Mouse (Mus musculus): ENCODE measurements around the gene Atp1b1. TPM values are rescaled to one million over a fixed set of nuclear protein-coding genes. Genes with fewer than 3 reads are reported as not detected.

Atp1b1 gene
- polyA plus RNA-seq, 1 experiment from 2014 or later = 101 TPM

- no peaks in the 10 kb centered on the region for H3K36me3 ChIP-seq (ENCODE audit: control insufficient read depth, insufficient read depth, low read length)
- WGBS = 77% methylated on average over 5 of the region's 5 CpGs
- H3K9me3 ChIP-seq (ENCODE audit: control insufficient read depth, low read length) = no peaks in the 10 kb centered on the region
- H3K4me2 ChIP-seq (ENCODE audit: low read length) = no peak overlapping the region
- no peak overlapping the region for H3K27ac ChIP-seq (ENCODE audit: low read depth)
- no peaks in the 10 kb centered on the region for H3K27me3 ChIP-seq (replicated peaks; ENCODE audit: control insufficient read depth, insufficient read depth, low read length)
- H3K9ac ChIP-seq (ENCODE audit: low read length) = no peak overlapping the region
- ATAC-seq (replicated peaks; ENCODE audit: low FRiP score, low TSS enrichment, low read depth) = no peak
- DNase-seq (ENCODE audit: low spot score) = no peak
- H3K4me1 ChIP-seq (replicated peaks; ENCODE audit: control insufficient read depth, insufficient read depth, low read length) = no peaks in the 10 kb centered on the region
- H3K4me3 ChIP-seq (ENCODE audit: low read depth, low read length) = no peak overlapping the region
Observed at GRCm38 (mm10) chr1:164406506-164406905, 51.6 kb downstream of the Atp1b1 start.

DNA sequence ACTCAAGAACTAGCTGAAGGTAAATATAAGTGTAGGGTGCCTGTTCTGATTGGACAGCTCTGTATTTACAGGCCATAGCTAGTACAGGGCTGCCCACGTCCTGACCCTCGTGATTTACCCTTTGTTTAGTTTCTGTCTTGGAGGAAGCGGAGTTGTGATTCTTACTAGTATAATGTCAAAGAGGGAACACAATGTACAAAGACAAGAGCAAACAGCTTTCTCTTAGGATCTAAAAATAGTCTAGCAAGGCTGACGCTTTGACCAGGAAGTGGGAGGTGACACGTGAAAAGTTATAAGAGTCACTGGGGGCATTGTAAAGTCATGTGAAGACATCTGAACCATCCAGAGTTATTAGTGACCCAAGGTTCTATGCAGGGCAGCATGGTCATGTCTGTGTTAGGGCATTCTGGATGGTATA lies 52.8 kb downstream of the Atp1b1 start:
- H3K9ac ChIP-seq (ENCODE audit: low read length) = no peak overlapping the region
- no peak overlapping the region for H3K4me2 ChIP-seq (ENCODE audit: low read length)
- H3K27ac ChIP-seq (ENCODE audit: low read depth) = peak overlapping the region; percentile 54; the same call in 1 of the 2 replicates
- DNase-seq (ENCODE audit: low spot score) (no peak), ATAC-seq (replicated peaks; ENCODE audit: low FRiP score, low TSS enrichment, low read depth) (0 out of 2 replicates have a peak, but pooled peaks have one; percentile 75)
- H3K4me3 ChIP-seq (ENCODE audit: low read depth, low read length) = no peak overlapping the region
- WGBS = 13% methylated on average over 5 of the region's 5 CpGs
- H3K27me3 ChIP-seq (replicated peaks; ENCODE audit: control insufficient read depth, insufficient read depth, low read length) = no peaks in the 10 kb centered on the region
- H3K9me3 ChIP-seq (ENCODE audit: control insufficient read depth, low read length) = no peaks in the 10 kb centered on the region
- H3K4me1 ChIP-seq (replicated peaks; ENCODE audit: control insufficient read depth, insufficient read depth, low read length) = no peaks in the 10 kb centered on the region
- H3K36me3 ChIP-seq (ENCODE audit: control insufficient read depth, insufficient read depth, low read length) = no peaks in the 10 kb centered on the region

DNA sequence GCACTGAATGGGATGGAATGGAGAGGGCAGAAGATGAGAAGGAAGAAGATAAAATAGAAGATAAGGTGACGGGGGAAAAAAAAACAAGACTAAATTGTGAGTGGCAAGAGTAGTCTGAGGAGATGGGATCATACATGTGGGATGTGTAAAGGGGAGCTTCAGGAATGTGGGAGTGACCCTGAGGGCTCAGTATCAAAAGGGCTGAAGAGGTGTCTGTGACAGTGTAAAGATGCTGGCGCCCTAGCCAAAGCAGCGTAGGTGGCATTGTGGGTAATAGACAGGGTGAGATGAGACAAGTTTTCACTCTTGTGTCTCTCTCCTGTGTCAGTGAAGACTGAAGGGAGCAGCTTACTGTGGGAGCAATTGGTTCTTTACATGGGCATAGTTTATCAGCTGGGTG lies 58.6 kb downstream of the Atp1b1 start:
- H3K36me3 ChIP-seq (ENCODE audit: control insufficient read depth, insufficient read depth, low read length) = no peaks in the 10 kb centered on the region
- H3K9me3 ChIP-seq (ENCODE audit: control insufficient read depth, low read length) = no peaks in the 10 kb centered on the region
- H3K4me3 ChIP-seq (ENCODE audit: low read depth, low read length) = no peak overlapping the region
- no peaks in the 10 kb centered on the region for H3K4me1 ChIP-seq (replicated peaks; ENCODE audit: control insufficient read depth, insufficient read depth, low read length)
- no peak overlapping the region for H3K27ac ChIP-seq (ENCODE audit: low read depth)
- DNase-seq (ENCODE audit: low spot score) (no peak), ATAC-seq (replicated peaks; ENCODE audit: low FRiP score, low TSS enrichment, low read depth) (no peak)
- H3K9ac ChIP-seq (ENCODE audit: low read length) = no peak overlapping the region
- no peak overlapping the region for H3K4me2 ChIP-seq (ENCODE audit: low read length)
- no peaks in the 10 kb centered on the region for H3K27me3 ChIP-seq (replicated peaks; ENCODE audit: control insufficient read depth, insufficient read depth, low read length)
- 92% methylated on average over 3 of the region's 3 CpGs for WGBS

DNA sequence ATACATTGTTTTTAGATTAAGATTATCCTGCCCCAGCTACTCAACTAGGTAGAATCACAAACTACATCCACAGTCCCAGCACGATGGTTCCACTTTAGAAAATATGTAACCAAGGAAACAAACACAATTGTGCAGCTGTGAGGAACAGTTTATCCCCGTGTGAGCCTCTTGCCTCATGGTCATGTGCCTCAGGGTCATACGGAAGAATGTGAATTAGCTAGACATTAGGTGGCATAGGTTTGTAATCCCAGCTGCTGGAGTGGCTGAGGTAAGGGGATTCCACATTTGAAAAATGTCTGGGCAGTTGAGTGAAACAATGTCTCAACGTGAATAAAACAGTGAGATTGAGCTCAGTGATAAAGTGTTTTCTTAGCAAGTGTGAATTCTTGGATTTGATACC lies 60.5 kb downstream of the Atp1b1 start:
- no peak overlapping the region for H3K4me2 ChIP-seq (ENCODE audit: low read length)
- no peaks in the 10 kb centered on the region for H3K27me3 ChIP-seq (replicated peaks; ENCODE audit: control insufficient read depth, insufficient read depth, low read length)
- ATAC-seq (replicated peaks; ENCODE audit: low FRiP score, low TSS enrichment, low read depth) (no peak), DNase-seq (ENCODE audit: low spot score) (no peak)
- no peak overlapping the region for H3K27ac ChIP-seq (ENCODE audit: low read depth)
- no peak overlapping the region for H3K9ac ChIP-seq (ENCODE audit: low read length)
- no peaks in the 10 kb centered on the region for H3K4me1 ChIP-seq (replicated peaks; ENCODE audit: control insufficient read depth, insufficient read depth, low read length)
- H3K9me3 ChIP-seq (ENCODE audit: control insufficient read depth, low read length) = no peaks in the 10 kb centered on the region
- H3K36me3 ChIP-seq (ENCODE audit: control insufficient read depth, insufficient read depth, low read length) = no peaks in the 10 kb centered on the region
- WGBS = 58% methylated on average over 4 of the region's 4 CpGs
- no peak overlapping the region for H3K4me3 ChIP-seq (ENCODE audit: low read depth, low read length)

DNA sequence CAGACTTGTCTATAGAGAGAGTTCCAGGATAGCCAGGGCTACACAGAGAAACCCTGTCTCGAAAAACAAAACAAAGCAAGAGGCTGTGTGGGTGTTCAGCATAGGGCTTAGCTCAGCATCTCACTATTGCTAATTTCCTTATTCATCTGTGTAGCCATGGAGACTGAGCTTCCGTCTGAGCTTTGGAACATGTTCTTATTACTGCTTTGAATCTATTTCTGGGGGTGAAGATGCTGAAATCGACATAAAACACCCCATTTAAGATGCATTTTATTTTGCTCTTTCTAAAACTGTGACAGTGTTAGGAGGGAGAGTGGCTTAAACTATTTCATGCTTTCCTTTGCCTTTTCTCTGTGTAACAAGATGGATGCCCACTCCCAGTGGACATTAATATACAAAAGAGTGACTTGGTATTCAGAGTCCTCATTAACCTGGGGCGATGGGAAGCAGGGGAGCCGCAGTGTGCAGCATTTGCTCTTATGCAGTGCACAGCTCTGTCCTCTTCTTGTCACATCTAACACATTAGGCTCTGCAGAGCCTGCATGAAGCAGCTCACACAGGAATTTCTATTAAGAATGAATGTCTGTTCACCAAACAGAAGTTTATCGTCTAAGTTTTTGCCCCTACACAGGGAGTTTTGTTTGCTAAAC lies 62.9 kb downstream of the Atp1b1 start:
- no peak for DNase-seq (ENCODE audit: low spot score)
- no peak overlapping the region for H3K9ac ChIP-seq (ENCODE audit: low read length)
- H3K27ac ChIP-seq (ENCODE audit: low read depth) = no peak overlapping the region
- no peaks in the 10 kb centered on the region for H3K4me1 ChIP-seq (replicated peaks; ENCODE audit: control insufficient read depth, insufficient read depth, low read length)
- H3K27me3 ChIP-seq (replicated peaks; ENCODE audit: control insufficient read depth, insufficient read depth, low read length) = no peaks in the 10 kb centered on the region
- WGBS = 87% methylated on average over 6 of the region's 6 CpGs
- H3K9me3 ChIP-seq (ENCODE audit: control insufficient read depth, low read length) = no peaks in the 10 kb centered on the region
- no peaks in the 10 kb centered on the region for H3K36me3 ChIP-seq (ENCODE audit: control insufficient read depth, insufficient read depth, low read length)
- no peak overlapping the region for H3K4me2 ChIP-seq (ENCODE audit: low read length)
- no peak for ATAC-seq (replicated peaks; ENCODE audit: low FRiP score, low TSS enrichment, low read depth)
- no peak overlapping the region for H3K4me3 ChIP-seq (ENCODE audit: low read depth, low read length)

DNA sequence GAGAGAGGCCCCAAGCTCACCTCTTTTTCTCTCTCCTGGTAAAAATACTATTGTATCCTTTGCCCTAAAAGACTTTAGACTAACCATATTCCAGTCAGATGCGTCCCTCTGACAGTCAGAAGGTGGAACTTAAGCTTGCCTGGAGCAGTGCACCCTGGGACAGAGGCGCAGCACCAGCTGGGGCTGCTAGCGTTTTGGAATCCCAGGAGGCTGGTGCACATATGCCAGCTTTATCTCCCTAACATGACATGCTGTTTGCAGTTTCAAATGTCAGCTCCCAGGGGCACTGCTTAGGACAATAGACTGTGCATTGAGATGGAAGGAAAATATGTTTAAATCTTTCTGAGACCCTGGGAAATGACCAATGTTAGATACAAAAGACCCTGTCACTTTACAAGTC lies 66.0 kb downstream of the Atp1b1 start:
- no peak for DNase-seq (ENCODE audit: low spot score)

DNA sequence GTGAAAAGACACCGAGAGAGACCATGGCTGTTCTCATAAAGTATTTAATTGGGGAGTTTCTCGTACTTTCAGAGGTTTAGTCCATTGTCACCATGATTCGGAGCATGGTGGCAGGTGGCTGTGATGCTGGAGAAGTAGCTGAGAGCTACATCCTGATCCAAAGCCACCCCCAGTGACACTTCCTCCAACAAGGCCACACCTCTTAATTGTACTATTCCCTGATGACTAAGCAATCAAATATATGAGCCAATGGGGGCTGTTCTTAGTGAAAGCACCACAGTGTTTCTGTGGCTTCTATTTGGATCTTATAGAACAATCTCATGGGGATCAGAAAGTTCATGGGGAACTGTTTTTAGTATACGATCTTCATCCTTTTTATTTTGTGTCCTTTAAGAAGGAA lies 68.4 kb downstream of the Atp1b1 start:
- 85% methylated on average over 4 of the region's 4 CpGs for WGBS
- Histone ChIP-seq H3K9ac (ENCODE audit: low read length) (no peak overlapping the region), H3K4me1 (replicated peaks; ENCODE audit: control insufficient read depth, insufficient read depth, low read length) (no peaks in the 10 kb centered on the region), H3K27me3 (replicated peaks; ENCODE audit: control insufficient read depth, insufficient read depth, low read length) (no peaks in the 10 kb centered on the region), H3K4me3 (ENCODE audit: low read depth, low read length) (no peak overlapping the region), H3K36me3 (ENCODE audit: control insufficient read depth, insufficient read depth, low read length) (no peaks in the 10 kb centered on the region; the same call in 1 of the 2 replicates), H3K4me2 (ENCODE audit: low read length) (no peak overlapping the region), H3K27ac (ENCODE audit: low read depth) (no peak overlapping the region), H3K9me3 (ENCODE audit: control insufficient read depth, low read length) (no peaks in the 10 kb centered on the region)
- DNase-seq (ENCODE audit: low spot score) (no peak), ATAC-seq (replicated peaks; ENCODE audit: low FRiP score, low TSS enrichment, low read depth) (no peak)

More for the DNA sequence above, 66.0 kb downstream of the Atp1b1 start:
- no peak overlapping the region for H3K27ac ChIP-seq (ENCODE audit: low read depth)
- H3K9me3 ChIP-seq (ENCODE audit: control insufficient read depth, low read length) = no peaks in the 10 kb centered on the region
- ATAC-seq (replicated peaks; ENCODE audit: low FRiP score, low TSS enrichment, low read depth) = no peak
- WGBS = 52% methylated on average over 3 of the region's 3 CpGs
- no peak overlapping the region for H3K9ac ChIP-seq (ENCODE audit: low read length)
- no peaks in the 10 kb centered on the region for H3K4me1 ChIP-seq (replicated peaks; ENCODE audit: control insufficient read depth, insufficient read depth, low read length)
- H3K27me3 ChIP-seq (replicated peaks; ENCODE audit: control insufficient read depth, insufficient read depth, low read length) = no peaks in the 10 kb centered on the region
- no peak overlapping the region for H3K4me2 ChIP-seq (ENCODE audit: low read length)
- H3K4me3 ChIP-seq (ENCODE audit: low read depth, low read length) = no peak overlapping the region
- H3K36me3 ChIP-seq (ENCODE audit: control insufficient read depth, insufficient read depth, low read length) = no peaks in the 10 kb centered on the region; the same call in 1 of the 2 replicates

Other genes starting within 250 kb of the Atp1b1 start
- gene Slc19a2, start 209.3 kb downstream of the Atp1b1 start, polyA plus RNA-seq (2014; fragmentation: Nextera tagmentation; extraction: Ambion mirVana) = 14.2 and 16.5 TPM in 2 replicates
- gene Ccdc181, start 182.8 kb downstream of the Atp1b1 start, polyA plus RNA-seq (2014; fragmentation: Nextera tagmentation; extraction: Ambion mirVana) = 9.5 and 10.3 TPM in 2 replicates
- 34.5 and 37.2 TPM in 2 replicates for gene Nme7, start 154.2 kb downstream of the Atp1b1 start, polyA plus RNA-seq (2014; fragmentation: Nextera tagmentation; extraction: Ambion mirVana)
- gene Blzf1, start 150.9 kb downstream of the Atp1b1 start, polyA plus RNA-seq (2014; fragmentation: Nextera tagmentation; extraction: Ambion mirVana) = 22.9 and 23.5 TPM in 2 replicates

Measured in intestine, embryonic 14.5 days (tissue).